Mouse (Mus musculus) stomach, postnatal 0 days (tissue): Measurements from ENCODE around the gene Adh6a. TPM values are rescaled to one million over a fixed set of nuclear protein-coding genes. Genes with fewer than 3 reads are reported as not detected.

ENCODE experiments used
- ATAC-seq: fragments of 200-750 bp; cut with Nextera tagmentation; 2 replicates; pipeline ENCODE4 v1.8.0; 2017; ENCODE audit not compliant: low FRiP score, low TSS enrichment
- DNase-seq: peaks from one replicate; pipeline ENCODE4 v3.0.0-alpha.2; 2016; ENCODE audit warnings: low spot score
- H3K27ac ChIP-seq: fragments of 300-500 bp; sonication (generic); replicated peaks from 2 replicates; pipeline ENCODE4 v1.5.1; 2014; ENCODE audit warnings: mild to moderate bottlenecking, control low read depth
- H3K27me3 ChIP-seq: fragments of 300-500 bp; sonication (generic); 2 replicates; pipeline ENCODE4 v1.6.1; 2014; ENCODE audit warnings: low read length; ENCODE audit not compliant: control insufficient read depth, insufficient read depth
- H3K36me3 ChIP-seq: fragments of 300-500 bp; sonication (generic); 2 replicates; pipeline ENCODE4 v1.6.1; 2014; ENCODE audit warnings: low read length, mixed read lengths; ENCODE audit not compliant: control insufficient read depth, insufficient read depth
- H3K4me1 ChIP-seq: fragments of 300-500 bp; sonication (generic); replicated peaks from 2 replicates; pipeline ENCODE4 v1.6.1; 2014; ENCODE audit warnings: antibody characterized with exemption; ENCODE audit not compliant: control insufficient read depth, insufficient read depth
- H3K4me2 ChIP-seq: fragments of 300-500 bp; sonication (generic); replicated peaks from 2 replicates; pipeline ENCODE4 v1.6.1; 2014; ENCODE audit warnings: low read depth, mild to moderate bottlenecking, control low read depth, moderate library complexity
- H3K4me3 ChIP-seq: fragments of 300-500 bp; sonication (generic); 2 replicates; pipeline ENCODE4 v1.5.1; 2014; ENCODE audit warnings: low read depth, low read length, control low read depth
- H3K9ac ChIP-seq: fragments of 300-500 bp; sonication (generic); 2 replicates; pipeline ENCODE4 v1.6.1; 2014; ENCODE audit warnings: mild to moderate bottlenecking, low read length, control low read depth, mixed read lengths
- H3K9me3 ChIP-seq: fragments of 300-500 bp; sonication (generic); 2 replicates; pipeline ENCODE4 v1.6.1; 2016; ENCODE audit warnings: low read length; ENCODE audit not compliant: control insufficient read depth
- CTCF ChIP-seq: IDR thresholded peaks from 2 replicates; pipeline ENCODE4 v1.5.1; 2016; ENCODE audit warnings: antibody characterized with exemption, low read depth, mild to moderate bottlenecking, moderate library complexity
- EP300 ChIP-seq: optimal IDR thresholded peaks from 2 replicates; pipeline ENCODE3; 2016; ENCODE audit warnings: antibody characterized with exemption
- WGBS: fragments of 180-500 bp; shearing (Covaris S2); extraction: QIAGEN DNeasy Blood & Tissue Kit; methylation state at CpG from one replicate; pipeline ENCODE4 v1.1.7; 2014; 5-methylcytosine and 5-hydroxymethylcytosine counted together
- polyA plus RNA-seq: library from polyadenylated mRNA; unstranded; fragments of >200 nt; fragmentation: Nextera tagmentation; extraction: Ambion mirVana; gene quantifications from 2 replicates; pipeline ENCODE4 v1.2.1, GENCODE M21; 2015

Gene Adh6a
- 32.6 and 47.0 TPM in 2 replicates for polyA plus RNA-seq

DNA sequence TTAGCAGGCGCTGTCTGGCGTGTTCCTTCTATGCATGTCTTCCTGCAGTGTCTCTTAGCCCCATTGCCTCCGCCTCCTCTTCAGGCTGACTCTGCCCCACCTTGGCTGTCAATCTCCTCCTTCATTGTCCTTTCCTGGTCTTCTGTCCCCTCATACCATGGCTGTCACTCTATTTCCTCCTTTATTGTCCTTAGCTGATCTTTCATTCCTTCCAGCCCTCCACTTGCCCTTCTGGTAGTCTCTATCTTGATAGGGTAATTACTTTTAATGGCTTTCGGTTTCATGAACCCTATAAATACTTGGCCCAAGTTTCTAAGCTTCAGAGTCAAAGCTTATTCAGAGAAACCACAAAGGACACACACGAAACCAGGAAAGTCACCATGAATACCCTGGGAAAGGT, at the start of gene Adh6a:
Gene Adh6a (plus strand): TSS at position 322 of the 400 bp plus-strand sequence.
- no peak within 1 kb of the TSS for H3K9ac ChIP-seq
- H3K27ac ChIP-seq: no peak within 1 kb of the TSS
- H3K4me3 ChIP-seq: no peak within 1 kb of the TSS
- H3K4me1 ChIP-seq: no peaks in the 10 kb centered on the region
- no peak within 1 kb of the TSS for H3K4me2 ChIP-seq
- no peaks in the 10 kb centered on the region for H3K27me3 ChIP-seq
- H3K9me3 ChIP-seq: no peaks in the 10 kb centered on the region
- TF ChIP-seq EP300: no peak
- no peak for TF ChIP-seq CTCF
- WGBS: 86% methylated on average over 5 of the region's 5 CpGs
- ATAC-seq (no peak), DNase-seq (no peak)
- H3K36me3 ChIP-seq: no peaks in the 10 kb centered on the region

DNA sequence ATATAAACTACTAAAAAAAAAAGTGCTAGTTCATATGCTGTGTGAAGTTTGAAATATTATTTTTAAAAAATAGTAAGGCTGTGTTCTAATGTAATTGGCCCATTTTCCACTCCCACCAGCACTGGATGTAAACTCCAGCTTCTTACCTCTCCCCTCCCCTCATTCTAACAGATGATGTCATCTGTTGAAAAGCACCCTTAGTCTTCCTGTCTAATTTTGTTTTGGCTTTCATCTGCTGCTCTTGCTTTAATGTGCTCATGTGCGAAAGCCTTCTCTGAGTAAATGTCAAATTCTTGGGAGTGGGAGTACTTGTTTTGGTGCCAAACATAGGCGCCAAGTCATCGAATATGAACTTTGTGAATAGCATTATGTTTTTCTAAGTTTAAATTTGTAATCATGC, 48.4 kb upstream of the Adh6a start:
- H3K4me2 ChIP-seq: no peak overlapping the region
- no peak for TF ChIP-seq CTCF
- no peak for TF ChIP-seq EP300
- no peak overlapping the region for H3K9ac ChIP-seq
- no peak for DNase-seq
- no peaks in the 10 kb centered on the region for H3K4me1 ChIP-seq
- ATAC-seq: no peak
- no peak overlapping the region for H3K4me3 ChIP-seq
- no peaks in the 10 kb centered on the region for H3K9me3 ChIP-seq
- 51% methylated on average over 3 of the region's 3 CpGs for WGBS
- H3K27ac ChIP-seq: no peak overlapping the region
- H3K36me3 ChIP-seq: no peaks in the 10 kb centered on the region
- H3K27me3 ChIP-seq: no peaks in the 10 kb centered on the region

- Histone ChIP-seq H3K27me3 (no peaks in the 10 kb centered on the region), H3K4me3 (no peak overlapping the region), H3K9me3 (no peaks in the 10 kb centered on the region), H3K27ac (no peak overlapping the region), H3K4me2 (no peak overlapping the region), H3K4me1 (no peaks in the 10 kb centered on the region), H3K9ac (no peak overlapping the region), H3K36me3 (no peaks in the 10 kb centered on the region)
- DNase-seq (no peak), ATAC-seq (no peak)
- TF ChIP-seq EP300 (no peak), CTCF (no peak)
- WGBS: 14% methylated on average over 1 of the region's 1 CpGs
Measured at GRCm38 (mm10) chr3:138270507-138270906, 42.6 kb upstream of the Adh6a start.

DNA sequence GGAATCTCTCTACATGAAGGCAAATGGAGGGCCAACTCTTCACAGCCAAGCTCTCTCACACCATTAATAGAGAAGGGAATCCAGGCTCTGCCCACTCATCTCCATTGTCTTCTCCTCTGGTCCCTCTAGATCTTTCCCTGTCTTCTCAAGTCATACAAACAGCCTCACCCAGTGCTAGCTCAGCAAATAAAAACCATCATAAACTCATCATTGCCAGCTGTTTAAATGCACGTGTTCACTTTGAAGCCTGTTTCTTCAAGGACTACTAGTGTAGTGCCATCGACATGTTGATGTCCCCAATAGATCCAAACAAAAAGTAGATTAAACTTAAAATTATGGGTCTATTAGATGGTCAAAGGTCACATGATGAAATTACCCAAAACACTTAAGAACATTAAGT, 41.8 kb upstream of the Adh6a start:
- no peak overlapping the region for H3K9ac ChIP-seq
- no peak overlapping the region for H3K4me3 ChIP-seq
- H3K27ac ChIP-seq: no peak overlapping the region
- DNase-seq (no peak), ATAC-seq (no peak)
- H3K27me3 ChIP-seq: no peaks in the 10 kb centered on the region
- H3K4me1 ChIP-seq: no peaks in the 10 kb centered on the region
- no peaks in the 10 kb centered on the region for H3K9me3 ChIP-seq
- H3K36me3 ChIP-seq: no peaks in the 10 kb centered on the region
- WGBS: 84% methylated on average over 2 of the region's 2 CpGs
- TF ChIP-seq CTCF (no peak), EP300 (no peak)
- H3K4me2 ChIP-seq: no peak overlapping the region

- H3K27ac ChIP-seq: no peak overlapping the region
- no peaks in the 10 kb centered on the region for H3K27me3 ChIP-seq
- H3K9ac ChIP-seq: no peak overlapping the region
- no peaks in the 10 kb centered on the region for H3K36me3 ChIP-seq
- DNase-seq (no peak), ATAC-seq (no peak)
- no peak overlapping the region for H3K4me2 ChIP-seq
- H3K9me3 ChIP-seq: no peaks in the 10 kb centered on the region
- H3K4me1 ChIP-seq: no peaks in the 10 kb centered on the region
- WGBS: 81% methylated on average over 7 of the region's 7 CpGs
- TF ChIP-seq CTCF (no peak), EP300 (no peak)
- H3K4me3 ChIP-seq: no peak overlapping the region
Measured at GRCm38 (mm10) chr3:138273080-138273479, 40.0 kb upstream of the Adh6a start.

- Histone ChIP-seq H3K9ac (no peak overlapping the region), H3K4me2 (no peak overlapping the region), H3K36me3 (no peaks in the 10 kb centered on the region), H3K4me1 (no peaks in the 10 kb centered on the region), H3K4me3 (no peak overlapping the region), H3K9me3 (no peaks in the 10 kb centered on the region), H3K27ac (no peak overlapping the region), H3K27me3 (no peaks in the 10 kb centered on the region)
- DNase-seq: no peak
- WGBS: 49% methylated on average over 3 of the region's 3 CpGs
- TF ChIP-seq CTCF (no peak), EP300 (no peak)
- no peak for ATAC-seq
Measured at GRCm38 (mm10) chr3:138275100-138275499, 38.0 kb upstream of the Adh6a start.
